Mouse (Mus musculus) myocyte (in vitro differentiated cells): ENCODE results near the gene Tmprss7.

ENCODE experiments used
- CEBPB ChIP-seq: IDR thresholded peaks from 2 replicates; pipeline ENCODE4 v1.6.1; 2011; ENCODE audit warnings: mild to moderate bottlenecking, moderate library complexity; ENCODE audit not compliant: poor library complexity, insufficient read depth, severe bottlenecking
- E2F4 ChIP-seq: IDR thresholded peaks from one replicate; pipeline ENCODE4 v1.6.1; 2011; ENCODE audit warnings: mild to moderate bottlenecking, control low read depth, moderate library complexity; ENCODE audit not compliant: insufficient read depth
- MAX ChIP-seq: IDR thresholded peaks from one replicate; pipeline ENCODE4 v1.6.1; 2011; ENCODE audit warnings: low read depth, mild to moderate bottlenecking, control low read depth
- MYOD1 ChIP-seq, 3 experiments: IDR thresholded peaks; one replicate each; pipeline ENCODE4 v1.6.1; 2011; ENCODE audit warnings: control low read depth in 2 of 3, low read depth in 2 of 3, mild to moderate bottlenecking in 2 of 3, moderate library complexity in 1 of 3; ENCODE audit not compliant: insufficient read length in 2 of 3, control insufficient read depth in 1 of 3
- MYOG ChIP-seq, 3 experiments: IDR thresholded peaks; one replicate each; pipeline ENCODE4 v1.6.1; 2011; ENCODE audit warnings: control low read depth in 2 of 3, low read depth in 2 of 3, mild to moderate bottlenecking in 2 of 3; ENCODE audit not compliant: insufficient read length in 2 of 3, control insufficient read depth in 1 of 3, insufficient read depth in 1 of 3
- POLR2A ChIP-seq: IDR thresholded peaks from one replicate; pipeline ENCODE4 v1.6.1; 2011; ENCODE audit warnings: low read depth, mild to moderate bottlenecking, control low read depth, moderate library complexity; ENCODE audit not compliant: insufficient read length
- POLR2AphosphoS2 ChIP-seq: IDR thresholded peaks from one replicate; pipeline ENCODE4 v1.6.1; 2011; ENCODE audit warnings: low read depth, control low read depth; ENCODE audit not compliant: insufficient read length
- TCF12 ChIP-seq: IDR thresholded peaks from one replicate; pipeline ENCODE4 v1.6.1; 2011; ENCODE audit warnings: mild to moderate bottlenecking, control low read depth; ENCODE audit not compliant: poor library complexity, insufficient read depth, severe bottlenecking
- TCF3 ChIP-seq: IDR thresholded peaks from one replicate; pipeline ENCODE4 v1.6.1; 2011; ENCODE audit warnings: low read depth, control low read depth; ENCODE audit not compliant: insufficient read length
- USF1 ChIP-seq: IDR thresholded peaks from one replicate; pipeline ENCODE4 v1.6.1; 2011; ENCODE audit warnings: low read depth, mild to moderate bottlenecking, control low read depth, moderate library complexity

DNA sequence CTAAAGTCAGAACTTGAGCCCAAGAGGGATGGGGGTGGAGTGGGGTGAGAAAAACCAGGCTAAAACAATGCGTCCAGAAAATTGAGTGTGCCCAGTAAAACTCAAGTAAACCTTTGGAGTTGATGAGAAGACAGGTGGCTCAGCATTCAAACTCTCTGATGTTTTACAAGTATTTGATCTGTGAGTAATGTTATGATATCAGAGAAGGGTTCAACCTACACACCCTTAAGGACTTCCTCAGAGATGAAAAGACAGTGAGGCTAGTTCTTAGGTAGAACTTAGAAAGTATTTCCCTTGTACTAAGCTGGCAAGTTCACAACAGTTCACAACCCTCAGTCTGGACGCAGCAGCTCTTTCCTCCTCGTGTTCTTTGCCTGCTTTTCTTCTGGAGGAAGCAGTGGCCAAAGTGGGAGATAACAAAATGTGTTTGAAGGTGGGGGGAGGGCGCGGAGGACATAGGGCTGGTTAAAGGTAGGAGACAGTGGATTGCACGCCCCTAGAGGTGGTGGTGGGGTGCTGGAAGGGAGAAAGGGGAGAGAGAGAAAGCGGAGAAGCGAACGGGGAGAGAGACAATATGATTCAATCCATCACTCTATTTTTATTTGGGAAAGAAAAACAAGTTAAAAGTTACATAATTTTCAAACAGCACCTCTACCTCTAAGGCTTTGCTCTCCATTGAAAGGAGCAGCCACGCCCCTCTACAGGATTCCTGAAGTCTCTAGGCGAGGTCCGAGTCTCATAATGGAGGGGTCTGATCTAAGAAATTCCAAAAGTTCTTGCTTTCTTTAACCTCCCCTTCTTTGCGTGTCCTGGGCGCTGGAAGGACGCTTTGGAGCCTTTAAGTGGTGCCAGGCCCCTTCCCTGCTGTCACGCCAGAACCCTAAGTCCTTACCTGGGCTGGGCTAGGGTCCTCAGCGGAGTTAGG, 40.2 kb downstream of the Tmprss7 start:
- TF ChIP-seq POLR2AphosphoS2 (no peak), POLR2A (no peak), TCF12 (no peak), TCF3 (no peak), USF1 (no peak), MAX (no peak), E2F4 (no peak), MYOD1 (IDR thresholded peaks at IDR 0.05; ENCODE audit: control insufficient read depth in 1 of 3, insufficient read length in 2 of 3, low read depth in 2 of 3) (no peak), MYOG (IDR thresholded peaks at IDR 0.05; ENCODE audit: control insufficient read depth in 1 of 3, insufficient read depth in 1 of 3, insufficient read length in 2 of 3, low read depth in 2 of 3) (no peak), CEBPB (no peak)
